Comparison of ENCODE assay signal across 1 mouse cellular context in genomic region chr10:79106325-79107282, GRCm38 (mm10).
TF ChIP-seq lines count a peak whose summit lies in the region.

No protein-coding gene starts in this region.

TF ChIP-seq in MEL, 35 proteins besides CTCF, POLR2A, EP300 and RAD21 (continued from another document):
- TF ChIP-seq MAFK (IDR thresholded peaks at IDR 0.05; ENCODE audit: borderline replicate concordance, low read depth, low read length): no peak
- no peak for TF ChIP-seq POLR2AphosphoS2 (IDR thresholded peaks at IDR 0.05; ENCODE audit: low read length)
- no peak for TF ChIP-seq MEF2A (IDR thresholded peaks at IDR 0.05; ENCODE audit: extremely low read depth, insufficient replicate concordance, low read depth, low read length, poor library complexity, severe bottlenecking)
